Mouse (Mus musculus) monocyte, adult 59 days (primary cell): Measurements from ENCODE around the gene Chid1. TPM values are rescaled to one million over a fixed set of nuclear protein-coding genes. Genes with fewer than 3 reads are reported as not detected.

ENCODE experiments used
- total RNA-seq, 2 experiments: library from RNA; stranded (reverse); gene quantifications; one replicate each; pipeline ENCODE4 v1.2.4; 2023

Gene Chid1
- total RNA-seq: 10 to 100 TPM; 31.4 to 38.5 TPM

DNA sequence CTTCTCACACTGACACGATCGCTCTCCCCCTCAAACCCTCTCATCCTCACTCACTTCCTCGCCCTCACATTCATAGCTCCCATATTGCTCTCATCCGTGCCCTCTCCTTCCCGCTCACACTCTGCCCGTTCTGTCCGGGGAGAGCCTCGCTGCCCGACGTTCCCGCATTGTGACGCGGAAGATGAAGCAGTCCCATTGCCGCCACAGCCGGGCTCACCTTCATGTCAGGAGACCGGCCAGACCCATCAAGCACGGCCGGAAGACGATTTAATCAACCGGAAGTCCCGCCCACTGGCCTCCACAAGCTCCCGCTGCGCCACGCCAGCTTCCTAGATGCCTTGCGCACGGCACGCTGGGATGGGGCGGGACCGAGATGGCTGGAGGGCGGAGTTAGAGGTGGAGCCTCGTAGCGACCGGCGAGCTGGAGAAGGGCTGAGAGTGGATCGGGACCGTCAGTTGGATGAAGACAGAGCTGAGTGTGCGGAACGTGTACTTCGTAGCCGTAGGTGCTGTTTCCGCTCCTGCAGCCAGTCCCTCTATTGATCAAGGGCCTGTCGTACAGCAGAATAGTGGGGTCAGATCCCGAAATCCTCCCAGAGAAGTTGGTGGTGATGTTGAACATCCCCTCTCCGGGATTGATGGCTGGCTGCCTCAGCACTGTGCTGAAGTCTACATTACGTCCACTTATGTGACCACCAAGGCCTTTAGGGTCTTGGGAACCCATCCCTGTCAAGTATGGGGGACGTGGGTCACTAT lies at the start of gene Chid1:
TSS of gene Chid1 (minus strand) at position 302 of the 756 bp plus-strand sequence.

GRCm38 (mm10) chr7:141561682-141562391 lies 22.2 kb upstream of the Chid1 start, which contains the start of gene Ap2a2:
Gene Ap2a2, plus strand, starts transcription at chr7:141562173.

DNA sequence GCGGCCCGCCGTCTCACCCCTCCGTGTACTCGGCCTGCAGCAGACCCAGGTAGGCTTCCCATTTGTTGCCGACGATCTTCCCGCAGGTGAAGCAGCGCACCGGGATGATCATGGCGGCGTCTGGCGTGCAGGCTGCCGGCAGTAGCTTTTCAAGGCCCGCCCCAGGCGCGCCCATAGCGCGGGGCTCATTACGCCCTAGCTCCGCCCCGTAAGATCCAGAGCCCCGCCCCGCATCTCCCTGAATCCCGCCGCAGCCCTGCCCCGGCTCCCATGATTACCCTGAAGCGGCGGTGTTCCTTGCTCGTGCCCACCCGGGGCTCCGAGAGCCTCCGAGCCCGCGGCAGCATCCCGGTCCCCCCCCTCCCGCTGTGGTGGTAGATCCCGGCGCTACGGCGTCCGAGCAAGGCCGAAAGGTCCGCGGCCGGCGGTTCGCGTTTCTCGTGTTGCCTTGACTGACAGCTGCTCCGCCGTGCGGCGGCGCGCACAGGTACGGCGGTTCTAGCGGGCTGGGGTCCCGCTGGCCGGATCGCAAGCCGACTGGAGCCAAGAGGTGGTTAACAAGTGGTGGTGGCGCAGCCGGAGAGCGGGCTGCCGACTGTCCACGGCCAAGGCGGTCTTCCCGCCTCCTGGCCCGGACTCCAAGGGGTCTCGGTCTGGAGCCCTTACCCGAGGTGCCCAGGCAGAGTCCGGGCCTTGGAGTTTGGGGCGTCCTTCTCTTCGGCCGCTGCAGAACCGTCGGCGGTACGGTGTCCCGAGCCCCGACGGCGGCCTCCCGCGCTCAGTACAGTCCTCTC lies 64.4 kb downstream of the Chid1 start, which contains the start of the genes Polr2l and Tspan4:
TSS of gene Polr2l (minus strand) at position 122 of the 794 bp plus-strand sequence.
TSS of gene Tspan4 (plus strand) at position 230 of the 794 bp plus-strand sequence.

DNA sequence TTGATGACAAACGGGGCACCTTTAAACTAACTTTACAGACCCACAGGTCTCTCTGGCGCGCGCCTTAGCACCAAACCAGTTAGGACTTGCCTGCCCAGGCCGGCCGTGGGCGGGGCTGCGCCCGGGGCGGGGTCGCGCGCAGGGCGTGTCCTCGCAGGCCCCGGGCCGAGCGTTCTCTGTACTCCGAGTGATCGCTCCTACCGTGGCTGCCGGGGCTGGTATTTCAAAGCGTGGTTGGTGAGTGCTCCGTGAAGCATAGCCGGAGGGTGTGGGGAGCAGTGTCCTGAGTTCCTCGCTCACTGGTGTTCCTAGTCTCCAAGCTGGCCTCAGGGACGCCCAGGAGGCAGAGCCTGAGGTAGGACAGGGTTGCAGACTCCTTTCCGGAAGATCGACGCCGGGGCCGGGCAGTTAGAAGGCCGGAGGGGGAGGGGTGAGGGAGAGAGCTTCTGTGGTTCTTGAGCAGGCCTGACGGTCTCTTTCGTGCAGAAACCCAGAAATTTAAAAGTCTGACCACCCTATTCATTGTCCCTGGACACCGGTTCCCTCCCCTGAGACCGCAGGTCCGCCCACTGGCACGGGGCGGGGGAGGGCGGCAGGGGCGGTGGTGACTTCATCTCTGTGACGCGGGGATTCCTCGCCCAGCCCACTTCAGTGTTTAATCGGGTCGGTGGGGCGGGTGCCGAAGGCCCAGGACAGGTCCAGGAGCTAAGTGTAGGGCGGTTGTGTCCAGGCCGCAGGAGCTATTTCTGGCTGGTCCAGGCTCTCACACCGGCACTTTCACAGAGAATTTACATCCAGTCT lies 72.2 kb downstream of the Chid1 start, which contains the start of gene Cd151:
TSS of gene Cd151 (plus strand) at position 163 of the 801 bp plus-strand sequence.

DNA sequence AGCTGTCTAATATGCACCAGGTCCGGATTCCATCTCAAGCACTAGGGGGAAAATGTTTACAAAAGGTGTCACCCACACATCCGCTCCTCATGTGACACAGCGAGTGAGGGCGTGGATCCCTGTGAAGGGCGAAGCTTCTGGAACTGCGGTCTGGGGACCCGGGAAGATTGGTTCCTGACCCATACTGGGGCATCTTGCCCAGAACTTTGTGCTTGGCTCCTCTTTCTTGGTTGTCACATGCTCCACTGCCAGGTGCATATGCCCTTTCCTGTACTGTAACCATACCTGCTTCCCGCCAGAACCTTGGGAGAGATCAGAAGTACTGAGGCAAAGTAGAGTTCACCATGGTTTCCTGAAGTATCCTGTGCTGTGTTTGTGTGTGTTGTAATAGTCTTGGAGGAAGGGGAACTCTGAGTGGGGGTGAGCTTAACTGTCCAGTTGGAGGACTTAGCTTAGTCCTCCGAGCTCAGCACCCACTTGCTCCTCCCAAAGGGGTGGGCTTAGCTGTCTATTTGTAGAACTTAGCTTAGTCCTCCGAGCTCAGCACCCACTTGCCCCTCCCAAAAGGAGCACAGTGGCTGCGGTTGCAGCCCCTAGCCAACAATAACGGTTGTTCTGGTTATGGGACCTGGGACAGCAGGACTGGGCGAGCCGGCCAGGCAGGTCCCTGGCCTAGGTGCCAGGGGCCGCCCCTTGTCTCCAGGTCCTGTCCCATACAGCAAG lies 79.1 kb downstream of the Chid1 start, which contains the start of gene Cracr2b:
TSS of gene Cracr2b (plus strand) at position 704 of the 723 bp plus-strand sequence.

GRCm38 (mm10) chr7:141454967-141455551 lies 84.6 kb downstream of the Chid1 start, which contains the start of gene Pnpla2:
Gene Pnpla2, plus strand, starts transcription at chr7:141455198.

DNA sequence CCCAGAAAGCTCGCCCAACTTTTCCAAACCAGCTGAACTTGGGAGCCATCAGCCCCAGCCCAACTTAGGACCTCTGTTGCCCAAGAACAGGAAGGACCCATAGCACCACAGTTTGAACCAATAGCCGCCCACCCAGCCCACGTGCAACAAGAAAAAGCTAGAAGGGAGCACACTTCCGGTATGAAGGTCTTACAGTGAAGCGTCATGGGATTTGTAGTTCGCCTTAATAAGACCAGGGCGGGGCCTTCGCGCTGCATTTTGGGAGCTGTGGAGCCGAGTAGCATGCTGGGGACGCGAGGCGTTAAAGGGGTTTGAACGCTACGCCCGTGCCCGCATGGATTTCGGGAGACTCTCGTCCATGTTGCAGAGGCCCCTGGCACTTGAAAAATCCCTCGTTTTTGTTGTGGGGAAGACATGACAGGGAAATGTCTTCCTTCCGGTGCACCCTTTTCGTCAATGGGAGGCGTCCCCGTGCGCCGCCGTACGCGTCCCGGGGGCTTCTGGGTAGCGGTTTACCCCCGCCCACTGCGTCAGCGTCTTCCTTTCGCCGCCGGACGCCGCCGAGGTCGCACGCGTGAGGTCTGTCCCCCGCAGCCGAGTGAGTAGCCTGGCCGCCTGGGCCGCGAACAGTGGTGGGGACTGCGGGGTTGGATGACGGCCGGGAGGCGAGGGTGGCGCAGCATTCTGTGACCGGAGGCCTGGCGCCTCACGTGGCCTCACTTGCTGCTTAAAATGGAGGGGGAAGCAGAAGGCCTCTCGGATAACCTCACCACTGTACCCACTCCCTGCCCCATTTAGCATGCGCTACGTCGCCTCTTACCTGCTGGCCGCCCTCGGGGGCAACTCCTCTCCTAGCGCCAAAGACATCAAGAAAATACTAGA lies 92.3 kb downstream of the Chid1 start, which contains the start of gene Rplp2:
TSS of gene Rplp2 (plus strand) at position 261 of the 882 bp plus-strand sequence.

GRCm38 (mm10) chr7:141443828-141444237 lies 95.8 kb downstream of the Chid1 start, which contains the start of gene Pidd1:
Gene Pidd1, minus strand, starts transcription at chr7:141444025.

Other genes with a start within 250 kb of the Chid1 start
- not detected for gene Drd4, start 247.9 kb downstream of the Chid1 start, total RNA-seq
- 10 to 100 TPM; 30.2 to 30.5 TPM for gene Deaf1, start 212.2 kb downstream of the Chid1 start, total RNA-seq
- 1 to 10 TPM; 5.4 to 7.1 TPM for gene Tmem80, start 212.1 kb downstream of the Chid1 start, total RNA-seq
- not detected for gene Eps8l2, start 201.0 kb downstream of the Chid1 start, total RNA-seq
- gene Taldo1, start 147.7 kb downstream of the Chid1 start, total RNA-seq: 100 to 1,000 TPM; 469 to 488 TPM
- gene Gatd1, start 125.7 kb downstream of the Chid1 start, total RNA-seq: 10 to 100 TPM; 28.9 to 32.7 TPM
- gene Cend1, start 110.4 kb downstream of the Chid1 start, total RNA-seq: not detected
- gene Slc25a22, start 102.0 kb downstream of the Chid1 start, total RNA-seq: 10 to 100 TPM; 34.3 to 35.9 TPM
- 1 to 10 TPM; 2.6 to 3.8 TPM for gene Pidd1, start 95.8 kb downstream of the Chid1 start, total RNA-seq
- 1,000 to 10,000 TPM; 1,146 to 1,432 TPM for gene Rplp2, start 92.5 kb downstream of the Chid1 start, total RNA-seq
- gene Pnpla2, start 84.7 kb downstream of the Chid1 start, total RNA-seq: 100 to 1,000 TPM; 126 to 136 TPM
- 10 to 100 TPM; 15.0 to 17.3 TPM for gene Cracr2b, start 78.8 kb downstream of the Chid1 start, total RNA-seq
- 10 to 100 TPM; 17.8 to 21.7 TPM for gene Cd151, start 72.5 kb downstream of the Chid1 start, total RNA-seq
- gene Polr2l, start 64.7 kb downstream of the Chid1 start, total RNA-seq: 10 to 100 TPM; 16.3 to 17.3 TPM
- 10 to 100 TPM; 34.5 to 39.3 TPM for gene Tspan4, start 64.6 kb downstream of the Chid1 start, total RNA-seq
- 100 to 1,000 TPM; 129 to 148 TPM for gene Ap2a2, start 22.3 kb upstream of the Chid1 start, total RNA-seq
- not detected for gene Muc6, start 115.5 kb upstream of the Chid1 start, total RNA-seq
- under 1 TPM; 0.63 to 0.70 TPM for gene Muc2, start 150.5 kb upstream of the Chid1 start, total RNA-seq
- gene Muc5ac, start 249.1 kb upstream of the Chid1 start, total RNA-seq: not detected